Mouse (Mus musculus) lung, postnatal 0 days (tissue): ENCODE data around the gene Lrrn4. TPM values are rescaled to one million over a fixed set of nuclear protein-coding genes. Genes with fewer than 3 reads are reported as not detected.

Experiments used
- ATAC-seq: fragments of 200-750 bp; cut with Nextera tagmentation; 2 replicates; pipeline ENCODE4 v1.8.0; 2017; ENCODE audit warnings: moderate library complexity
- DNase-seq: peaks from one replicate; pipeline ENCODE4 v3.0.0-alpha.2; 2016; ENCODE audit warnings: low spot score
- H3K27ac ChIP-seq: fragments of 300-500 bp; sonication (generic); 2 replicates; pipeline ENCODE4 v1.5.1; 2014; ENCODE audit warnings: antibody characterized with exemption, mild to moderate bottlenecking, low read length, mixed read lengths
- H3K27me3 ChIP-seq: fragments of 300-500 bp; sonication (generic); replicated peaks from 2 replicates; pipeline ENCODE4 v1.6.1; 2014; ENCODE audit warnings: low read length, mixed read lengths; ENCODE audit not compliant: insufficient read depth
- H3K36me3 ChIP-seq: fragments of 300-500 bp; sonication (generic); 2 replicates; pipeline ENCODE4 v1.6.1; 2014; ENCODE audit warnings: low read length, mixed read lengths; ENCODE audit not compliant: insufficient read depth
- H3K4me1 ChIP-seq: fragments of 300-500 bp; sonication (generic); 2 replicates; pipeline ENCODE4 v1.6.1; 2014; ENCODE audit warnings: antibody characterized with exemption, low read depth, low read length, mixed read lengths; ENCODE audit not compliant: insufficient read depth
- H3K4me2 ChIP-seq: fragments of 300-500 bp; sonication (generic); replicated peaks from 2 replicates; pipeline ENCODE4 v1.6.1; 2014; ENCODE audit warnings: low read depth, mild to moderate bottlenecking, low read length, moderate library complexity, mixed read lengths
- H3K4me3 ChIP-seq: fragments of 300-500 bp; sonication (generic); 2 replicates; pipeline ENCODE4 v1.5.1; 2014; ENCODE audit warnings: low read depth, low read length
- H3K9ac ChIP-seq: fragments of 300-500 bp; sonication (generic); replicated peaks from 2 replicates; pipeline ENCODE4 v1.6.1; 2014; ENCODE audit warnings: low read depth, mild to moderate bottlenecking
- H3K9me3 ChIP-seq: fragments of 300-500 bp; sonication (generic); 2 replicates; pipeline ENCODE4 v1.6.1; 2016; ENCODE audit warnings: low read length, mixed read lengths
- CTCF ChIP-seq: IDR thresholded peaks from 2 replicates; pipeline ENCODE4 v1.5.1; 2016; ENCODE audit warnings: antibody characterized with exemption, mild to moderate bottlenecking
- EP300 ChIP-seq: IDR thresholded peaks from 2 replicates; pipeline ENCODE4 v1.6.1; 2016; ENCODE audit warnings: antibody characterized with exemption, mild to moderate bottlenecking, control low read depth
- WGBS: fragments of 180-500 bp; shearing (Covaris S2); extraction: QIAGEN DNeasy Blood & Tissue Kit; methylation state at CpG from one replicate; pipeline ENCODE4 v1.1.7; 2014; 5-methylcytosine and 5-hydroxymethylcytosine counted together
- polyA plus RNA-seq: library from polyadenylated mRNA; unstranded; fragments of >200 nt; fragmentation: Nextera tagmentation; extraction: Ambion mirVana; gene quantifications from 2 replicates; pipeline ENCODE4 v1.2.1, GENCODE M21; 2015

Lrrn4 gene
- polyA plus RNA-seq, 1 experiment from 2014 or later, result 8.0 TPM

- no peak overlapping the region for H3K4me2 ChIP-seq
- peaks cover 6% of the 10 kb centered on the region for H3K27me3 ChIP-seq
- no peak overlapping the region for H3K9ac ChIP-seq
- no peak for ATAC-seq
- no peaks in the 10 kb centered on the region for H3K9me3 ChIP-seq
- H3K36me3 ChIP-seq, result no peaks in the 10 kb centered on the region
- 65% methylated on average over 10 of the region's 10 CpGs for WGBS
- DNase-seq, result peak; percentile 9
- no peak overlapping the region for H3K27ac ChIP-seq
- no peak overlapping the region for H3K4me3 ChIP-seq
- TF ChIP-seq CTCF (no peak), EP300 (no peak)
- H3K4me1 ChIP-seq, result no peaks in the 10 kb centered on the region
Measured at GRCm38 (mm10) chr2:132873657-132874326, 6.9 kb downstream of the Lrrn4 start.

- no peak for TF ChIP-seq CTCF
- TF ChIP-seq EP300, result no peak
- no peaks in the 10 kb centered on the region for H3K27me3 ChIP-seq
- 0 out of 2 replicates have a peak, but pooled peaks cover 3% of the 10 kb centered on the region for H3K36me3 ChIP-seq
- no peak overlapping the region for H3K27ac ChIP-seq
- H3K9me3 ChIP-seq, result no peaks in the 10 kb centered on the region
- H3K9ac ChIP-seq, result no peak overlapping the region
- DNase-seq, result no peak
- no peaks in the 10 kb centered on the region for H3K4me1 ChIP-seq
- H3K4me3 ChIP-seq, result no peak overlapping the region
- no peak overlapping the region for H3K4me2 ChIP-seq
- ATAC-seq, result no peak
- 56% methylated on average over 3 of the region's 3 CpGs for WGBS
Measured at GRCm38 (mm10) chr2:132871663-132872062, 9.0 kb downstream of the Lrrn4 start.

- Histone ChIP-seq H3K9ac (no peak overlapping the region), H3K4me1 (no peaks in the 10 kb centered on the region)
Measured at GRCm38 (mm10) chr2:132870286-132870685, 10.4 kb downstream of the Lrrn4 start.

GRCm38 (mm10) chr2:132869682-132870081 lies 11.0 kb downstream of the Lrrn4 start:
- peaks cover 10% of the 10 kb centered on the region; the same call in 1 of the 2 replicates for H3K36me3 ChIP-seq
- no peak overlapping the region for H3K27ac ChIP-seq
- no peaks in the 10 kb centered on the region for H3K9me3 ChIP-seq
- TF ChIP-seq EP300, result no peak
- TF ChIP-seq CTCF, result no peak
- no peak overlapping the region for H3K9ac ChIP-seq
- no peak overlapping the region for H3K4me3 ChIP-seq
- H3K27me3 ChIP-seq, result no peaks in the 10 kb centered on the region
- H3K4me2 ChIP-seq, result no peak overlapping the region
- no peak for ATAC-seq
- H3K4me1 ChIP-seq, result no peaks in the 10 kb centered on the region
- WGBS, result 82% methylated on average over 5 of the region's 5 CpGs
- DNase-seq, result no peak

More at GRCm38 (mm10) chr2:132870286-132870685, 10.4 kb downstream of the Lrrn4 start:
- Histone ChIP-seq H3K4me2 (no peak overlapping the region), H3K27ac (no peak overlapping the region), H3K9me3 (no peaks in the 10 kb centered on the region), H3K27me3 (no peaks in the 10 kb centered on the region), H3K36me3 (0 out of 2 replicates have a peak, but pooled peaks cover 7% of the 10 kb centered on the region), H3K4me3 (no peak overlapping the region)
- DNase-seq (no peak), ATAC-seq (no peak)
- 68% methylated on average over 4 of the region's 4 CpGs for WGBS
- no peak for TF ChIP-seq EP300
- TF ChIP-seq CTCF, result no peak

- WGBS, result 66% methylated on average over 5 of the region's 5 CpGs
- no peak overlapping the region for H3K9ac ChIP-seq
- no peak overlapping the region for H3K27ac ChIP-seq
- no peak overlapping the region for H3K4me2 ChIP-seq
- TF ChIP-seq EP300 (no peak), CTCF (no peak)
- ATAC-seq, result no peak
- no peaks in the 10 kb centered on the region for H3K9me3 ChIP-seq
- H3K4me1 ChIP-seq, result no peaks in the 10 kb centered on the region
- H3K36me3 ChIP-seq, result peaks cover 15% of the 10 kb centered on the region; the same call in 1 of the 2 replicates
- DNase-seq, result no peak
- no peak overlapping the region for H3K4me3 ChIP-seq
- no peaks in the 10 kb centered on the region for H3K27me3 ChIP-seq
Measured at GRCm38 (mm10) chr2:132867521-132867920, 13.2 kb downstream of the Lrrn4 start.

- WGBS, result 84% methylated on average over 2 of the region's 2 CpGs
Measured at GRCm38 (mm10) chr2:132863325-132863724, 17.4 kb downstream of the Lrrn4 start.

More at GRCm38 (mm10) chr2:132863325-132863724, 17.4 kb downstream of the Lrrn4 start:
- ATAC-seq (no peak), DNase-seq (no peak)
- TF ChIP-seq EP300 (no peak), CTCF (no peak)
- no peaks in the 10 kb centered on the region for H3K27me3 ChIP-seq
- H3K4me3 ChIP-seq, result no peak overlapping the region
- peaks cover 15% of the 10 kb centered on the region; the same call in 1 of the 2 replicates for H3K36me3 ChIP-seq
- H3K4me2 ChIP-seq, result no peak overlapping the region
- H3K4me1 ChIP-seq, result no peaks in the 10 kb centered on the region
- H3K9ac ChIP-seq, result no peak overlapping the region
- no peak overlapping the region for H3K27ac ChIP-seq
- no peaks in the 10 kb centered on the region for H3K9me3 ChIP-seq
